Mouse (Mus musculus) bone marrow, adult 2 months (tissue): Measurements from ENCODE around the gene Anapc13. TPM values are rescaled to one million over a fixed set of nuclear protein-coding genes. Genes with fewer than 3 reads are reported as not detected.
A peak's percentile ranks its signal among the peaks of the same experiment; 100 is the strongest.

Experiments used
- H3K27ac ChIP-seq: fragments of 200-500 bp; 2 replicates; pipeline ENCODE4 v1.5.1; 2012; ENCODE audit warnings: low read depth, mild to moderate bottlenecking, control low read depth, inconsistent platforms, low read length; ENCODE audit not compliant: control insufficient read depth, poor library complexity, insufficient read depth
- H3K4me1 ChIP-seq: fragments of 200-500 bp; 2 replicates; pipeline ENCODE4 v1.6.1; 2011; ENCODE audit warnings: low read length; ENCODE audit not compliant: control insufficient read depth, insufficient read depth
- H3K4me3 ChIP-seq: fragments of 200-500 bp; replicated peaks from 2 replicates; pipeline ENCODE3; 2011; ENCODE audit warnings: mild to moderate bottlenecking, low read depth, low read length, control low read depth; ENCODE audit not compliant: control insufficient read depth
- CTCF ChIP-seq: fragments of 200-500 bp; IDR thresholded peaks from 2 replicates; pipeline ENCODE4 v1.5.1; 2011; ENCODE audit warnings: low read length, control low read depth; ENCODE audit not compliant: control insufficient read depth, insufficient read depth
- POLR2A ChIP-seq: fragments of 200-500 bp; IDR thresholded peaks from 2 replicates; pipeline ENCODE4 v1.6.1; 2011; ENCODE audit warnings: low read depth, mild to moderate bottlenecking, control low read depth, low read length, borderline replicate concordance; ENCODE audit not compliant: control insufficient read depth
- WGBS: fragments of 180-500 bp; shearing (Covaris S2); methylation state at CpG from one replicate; pipeline ENCODE4 v1.1.7; 2018; 5-methylcytosine and 5-hydroxymethylcytosine counted together
- polyA plus RNA-seq: library from polyadenylated mRNA; stranded (reverse); fragments of >200 nt; gene quantifications from 2 replicates; pipeline ENCODE4 v1.2.4, GENCODE M21; 2011; ENCODE audit warnings: low replicate concordance; ENCODE audit not compliant: missing spikeins, insufficient read depth, insufficient read length

Anapc13 gene
- polyA plus RNA-seq, 1 experiment: 35.9 TPM

DNA sequence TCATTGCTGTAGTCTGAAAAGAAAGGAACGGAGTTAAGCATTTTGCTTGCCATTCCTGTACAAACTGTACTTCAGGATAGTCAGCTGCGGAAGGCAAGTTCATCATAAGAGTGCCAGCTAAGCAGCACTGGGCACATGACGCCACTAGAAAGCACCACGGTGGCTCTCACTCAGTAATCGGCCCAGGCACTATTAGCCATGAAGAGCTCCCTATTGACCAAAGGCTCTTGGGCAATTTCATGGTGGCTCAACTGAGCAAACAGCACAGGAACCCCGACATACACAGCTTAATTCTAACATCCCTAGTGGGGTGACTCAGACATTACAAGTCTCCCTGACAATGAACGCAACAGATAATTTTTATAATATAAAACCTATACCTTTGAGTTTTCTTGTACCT is 2.5 kb upstream of the Anapc13 start:
- no peak overlapping the region for H3K27ac ChIP-seq
- H3K4me3 ChIP-seq: no peak overlapping the region
- 67% methylated on average over 7 of the region's 7 CpGs for WGBS
- TF ChIP-seq CTCF (no peak), POLR2A (no peak)
- peaks cover 2% of the 10 kb centered on the region; the same call in 1 of the 2 replicates for H3K4me1 ChIP-seq

DNA sequence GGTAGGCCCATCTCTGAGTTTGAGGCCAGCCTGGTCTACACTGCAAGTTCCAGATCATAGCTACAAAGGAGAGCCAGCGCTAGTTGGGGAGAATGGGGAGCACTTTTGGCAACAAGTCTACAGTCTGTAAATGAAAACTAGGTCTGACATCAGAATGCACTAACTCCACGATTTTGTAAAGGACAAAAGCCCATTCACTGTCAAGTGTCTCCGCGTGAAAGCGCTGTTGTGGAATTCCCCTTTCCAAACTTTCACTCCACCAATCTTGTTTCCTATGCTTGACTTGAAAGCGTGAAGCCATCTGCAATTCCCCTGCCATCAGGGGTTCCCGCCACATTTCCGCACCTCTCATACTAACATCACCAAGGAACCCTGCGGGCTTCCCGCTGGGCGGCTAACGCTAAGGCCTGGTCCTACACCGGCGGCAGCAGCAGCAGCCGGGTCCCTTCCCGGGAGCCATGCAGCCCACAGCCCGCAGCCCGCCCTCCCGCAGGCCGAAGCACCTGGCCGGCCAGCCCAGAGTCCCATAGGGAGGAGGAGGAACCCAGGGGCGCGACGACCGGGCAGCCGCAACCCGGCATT is 604 bp upstream of the Anapc13 start:
- peak overlapping the region; percentile 83 for H3K4me3 ChIP-seq
- H3K4me1 ChIP-seq: peaks cover 2% of the 10 kb centered on the region; the same call in 1 of the 2 replicates
- TF ChIP-seq CTCF: no peak
- H3K27ac ChIP-seq: peak overlapping the region; percentile 95
- WGBS: 2% methylated on average over 26 of the region's 27 CpGs

- TF ChIP-seq POLR2A: no peak
- TF ChIP-seq CTCF: no peak
- peak overlapping the region; percentile 83 for H3K4me3 ChIP-seq
- H3K27ac ChIP-seq: peak overlapping the region; percentile 95; the same call in 1 of the 2 replicates
- H3K4me1 ChIP-seq: peaks cover 2% of the 10 kb centered on the region; the same call in 1 of the 2 replicates
- WGBS: under 1% methylated on average over 9 of the region's 9 CpGs
Measured at GRCm38 (mm10) chr9:102626839-102627225, 736 bp downstream of the Anapc13 start.

- WGBS: 78% methylated on average over 7 of the region's 7 CpGs
- H3K4me3 ChIP-seq: peak overlapping the region; percentile 15
Measured at GRCm38 (mm10) chr9:102627442-102627841, 1.3 kb downstream of the Anapc13 start.

DNA sequence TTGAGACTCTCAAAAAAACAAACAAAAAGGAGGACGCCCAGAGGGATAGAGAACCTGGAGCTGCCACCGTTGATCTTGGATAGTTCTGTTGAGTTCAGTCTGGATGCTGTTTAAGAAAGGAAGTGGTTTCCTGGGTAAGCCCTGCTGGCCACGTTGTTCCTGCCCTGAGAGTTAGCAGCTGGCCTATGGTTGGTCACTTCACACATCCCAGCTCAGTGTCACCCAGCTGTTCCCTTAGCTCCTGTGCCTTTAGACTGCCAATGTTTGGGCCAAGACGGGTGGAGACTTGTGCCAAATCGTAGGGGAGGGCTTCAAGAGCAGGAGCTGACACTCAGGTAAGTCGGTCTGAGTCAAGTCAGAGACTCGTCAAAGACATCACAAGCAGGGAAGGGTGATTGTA is 3.0 kb downstream of the Anapc13 start:
- peaks cover 2% of the 10 kb centered on the region; the same call in 1 of the 2 replicates for H3K4me1 ChIP-seq
- 56% methylated on average over 7 of the region's 7 CpGs for WGBS
- TF ChIP-seq CTCF (no peak), POLR2A (no peak)
- no peak overlapping the region for H3K4me3 ChIP-seq
- H3K27ac ChIP-seq: no peak overlapping the region

More at GRCm38 (mm10) chr9:102627442-102627841, 1.3 kb downstream of the Anapc13 start:
- peaks cover 2% of the 10 kb centered on the region; the same call in 1 of the 2 replicates for H3K4me1 ChIP-seq
- TF ChIP-seq POLR2A: no peak
- no peak for TF ChIP-seq CTCF
- no peak overlapping the region for H3K27ac ChIP-seq

- peaks cover 2% of the 10 kb centered on the region; the same call in 1 of the 2 replicates for H3K4me1 ChIP-seq
- no peak for TF ChIP-seq CTCF
- no peak for TF ChIP-seq POLR2A
- H3K27ac ChIP-seq: no peak overlapping the region
- WGBS: 34% methylated on average over 2 of the region's 2 CpGs
- H3K4me3 ChIP-seq: no peak overlapping the region
Measured at GRCm38 (mm10) chr9:102631589-102632147, 5.6 kb downstream of the Anapc13 start.

- TF ChIP-seq CTCF (no peak), POLR2A (no peak)
- no peak overlapping the region for H3K4me3 ChIP-seq
- 81% methylated on average over 4 of the region's 4 CpGs for WGBS
- H3K27ac ChIP-seq: no peak overlapping the region
- H3K4me1 ChIP-seq: peaks cover 2% of the 10 kb centered on the region; the same call in 1 of the 2 replicates
Measured at GRCm38 (mm10) chr9:102632173-102632572, 6.1 kb downstream of the Anapc13 start.

GRCm38 (mm10) chr9:102632923-102633537 is 6.9 kb downstream of the Anapc13 start:
- H3K4me1 ChIP-seq: no peaks in the 10 kb centered on the region; the same call in 1 of the 2 replicates
- WGBS: 64% methylated on average over 1 of the region's 1 CpGs
- no peak overlapping the region for H3K4me3 ChIP-seq
- TF ChIP-seq CTCF (no peak; the same call in 1 of the 2 replicates), POLR2A (no peak)
- no peak overlapping the region for H3K27ac ChIP-seq

GRCm38 (mm10) chr9:102634453-102634852 is 8.4 kb downstream of the Anapc13 start:
- no peak overlapping the region for H3K27ac ChIP-seq
- 87% methylated on average over 8 of the region's 8 CpGs for WGBS
- H3K4me3 ChIP-seq: no peak overlapping the region
- H3K4me1 ChIP-seq: no peaks in the 10 kb centered on the region; the same call in 1 of the 2 replicates
- TF ChIP-seq CTCF: no peak
- no peak for TF ChIP-seq POLR2A
